Mouse (Mus musculus): ENCODE measurements at regions not wholly inside any gene's neighbourhood (a gene's known extent, or its start where the extent isn't known, plus 50 kb on each side); places are given as distances from the start of the nearest gene placed in this dataset.

DNA sequence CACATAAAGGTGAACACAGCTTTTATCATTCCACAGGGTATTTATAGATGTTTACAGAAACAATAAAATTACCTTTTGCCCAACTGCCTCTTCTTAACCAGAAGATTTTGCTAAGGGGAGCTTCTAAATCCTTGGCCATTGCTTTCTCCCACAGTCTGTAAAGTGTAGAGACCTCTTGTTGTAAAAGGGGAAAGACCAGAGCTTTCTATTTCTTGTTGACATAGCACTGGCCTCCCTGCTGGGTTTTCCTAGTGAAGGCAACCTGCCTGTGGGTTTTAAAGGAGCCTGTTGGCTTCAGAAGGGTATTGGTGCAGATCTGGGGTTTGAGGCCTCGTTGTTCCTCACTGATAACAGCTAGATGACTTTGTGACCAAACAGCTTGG, 381.6 kb downstream of the Lmo4 start:
- intact Hi-C loops (cut with DNase I) = no loop called here
- DNase-seq = no peak

DNA sequence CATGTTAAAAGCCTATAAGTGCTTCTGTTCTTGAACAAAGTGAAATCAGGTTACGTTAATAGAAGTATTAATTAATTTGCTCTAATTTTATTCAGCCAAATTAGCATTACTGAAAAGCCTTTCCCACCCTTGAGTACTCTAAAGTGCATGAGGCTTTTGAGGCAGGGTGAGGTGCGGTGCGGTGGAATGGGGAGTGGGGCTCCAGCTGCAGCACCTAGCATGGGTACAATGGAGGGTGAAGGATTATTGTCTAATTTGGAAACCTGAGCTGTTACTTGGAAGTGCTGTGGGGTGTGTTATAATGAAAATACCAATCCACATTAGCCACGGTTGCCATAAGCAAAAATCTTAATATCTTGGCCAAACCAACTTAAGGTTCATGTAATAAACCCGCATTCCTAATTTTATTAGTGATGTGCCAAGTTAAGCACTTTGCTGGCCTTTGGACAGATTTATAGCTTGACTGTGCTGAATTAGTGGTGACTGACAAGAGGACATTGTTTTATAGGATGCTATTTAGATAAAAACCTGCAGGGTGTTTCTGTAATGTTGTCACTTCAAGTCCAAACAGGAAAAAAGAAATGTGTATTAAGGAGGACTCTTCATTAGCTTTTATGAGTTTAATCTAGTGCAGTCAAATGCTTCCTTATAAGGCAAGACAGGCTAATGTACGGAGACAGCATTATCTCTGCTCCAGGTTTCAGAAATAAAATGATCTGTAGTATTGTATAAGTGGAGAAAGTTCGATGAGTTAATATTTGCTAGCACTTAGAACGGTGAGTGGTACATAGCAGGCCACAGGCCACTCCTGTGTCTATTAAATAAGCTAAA, 382.2 kb downstream of the Lmo4 start:
- no peak for DNase-seq
- intact Hi-C loops (cut with DNase I) = no loop called here

DNA sequence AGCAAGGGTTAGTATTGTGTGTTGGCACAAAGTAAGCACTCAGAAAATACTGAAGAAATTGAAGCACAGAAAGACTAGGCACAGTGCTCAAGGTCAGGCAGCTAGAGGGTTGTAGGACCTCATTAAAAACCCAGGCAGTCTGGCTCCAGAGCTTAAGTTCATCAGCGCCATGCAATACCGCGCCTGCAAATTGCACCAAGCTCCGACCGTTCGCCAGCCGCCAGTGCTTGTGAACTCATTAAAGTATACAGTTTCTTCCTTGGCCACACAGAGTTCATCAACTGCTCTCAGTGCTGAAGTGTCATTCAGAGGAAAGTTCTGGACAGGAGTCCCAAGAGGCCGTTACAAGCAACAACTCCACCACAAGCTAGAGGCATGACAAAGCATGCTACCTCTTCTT, 397.5 kb downstream of the Lmo4 start:
- intact Hi-C loops (cut with DNase I) = no loop called here
- DNase-seq = no peak

DNA sequence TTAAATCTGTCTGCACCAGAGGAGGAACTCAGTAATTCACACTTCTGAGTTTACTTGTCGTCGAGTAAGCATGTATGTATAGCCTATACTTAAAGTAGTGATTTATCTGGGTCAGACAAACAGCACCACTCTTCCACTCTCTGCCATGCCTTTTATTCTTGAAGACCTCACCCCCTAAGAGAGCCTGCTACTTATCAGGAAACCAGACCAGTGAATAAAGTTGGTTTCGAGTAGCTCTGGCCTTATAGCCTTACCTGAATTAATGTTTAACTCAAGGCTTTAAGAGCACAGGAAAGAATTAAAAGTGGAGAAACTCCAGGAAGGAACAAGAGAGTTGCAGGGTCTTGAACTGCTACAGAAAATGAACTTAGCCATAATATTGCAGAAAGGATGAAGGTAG, 398.1 kb downstream of the Lmo4 start:
- intact Hi-C loops (cut with DNase I) = no loop called here

DNA sequence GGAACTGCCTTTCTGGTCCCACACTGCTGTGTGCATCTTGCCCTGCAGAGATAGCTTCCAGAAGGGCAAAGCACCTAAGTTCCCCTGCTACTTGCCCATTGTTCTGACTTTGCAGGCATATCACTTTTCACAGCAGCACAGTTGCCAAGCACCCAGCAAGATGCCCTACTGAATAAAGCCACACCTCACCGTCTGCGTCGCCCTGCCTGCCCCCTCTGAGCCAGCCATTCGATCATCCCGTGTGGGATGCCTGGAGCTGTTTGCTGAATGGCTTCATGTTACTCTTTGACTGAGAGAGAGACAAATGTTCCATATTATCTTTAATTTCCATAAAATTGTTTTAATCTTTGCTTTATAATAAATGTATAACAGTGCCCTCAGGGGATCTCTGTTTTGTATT, 407.2 kb downstream of the Lmo4 start:
- DNase-seq = no peak
- intact Hi-C loops (cut with DNase I) = no loop called here

More for the DNA sequence above, 398.1 kb downstream of the Lmo4 start:
- no peak for DNase-seq

DNA sequence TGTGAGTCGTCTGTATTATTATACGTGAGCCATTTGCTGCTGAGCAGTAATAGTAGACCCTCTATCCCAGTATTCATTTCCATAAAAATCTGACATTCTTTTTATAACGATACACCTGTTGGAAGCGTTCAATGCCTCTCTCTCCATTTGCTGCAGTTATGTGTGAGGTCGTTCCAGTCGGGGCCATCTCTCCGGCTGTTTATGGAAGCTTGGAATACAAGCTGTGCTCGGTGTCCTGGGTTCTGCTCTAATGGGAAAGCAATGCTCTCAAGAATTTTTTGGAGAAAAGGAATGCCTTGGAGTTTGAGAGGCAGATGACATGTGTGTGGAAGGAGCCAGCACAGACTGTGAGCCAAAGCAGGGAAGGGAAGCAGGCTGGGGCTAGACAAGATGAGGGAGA, 414.1 kb downstream of the Lmo4 start:
- intact Hi-C loops (cut with DNase I) = no loop called here
- no peak for DNase-seq

DNA sequence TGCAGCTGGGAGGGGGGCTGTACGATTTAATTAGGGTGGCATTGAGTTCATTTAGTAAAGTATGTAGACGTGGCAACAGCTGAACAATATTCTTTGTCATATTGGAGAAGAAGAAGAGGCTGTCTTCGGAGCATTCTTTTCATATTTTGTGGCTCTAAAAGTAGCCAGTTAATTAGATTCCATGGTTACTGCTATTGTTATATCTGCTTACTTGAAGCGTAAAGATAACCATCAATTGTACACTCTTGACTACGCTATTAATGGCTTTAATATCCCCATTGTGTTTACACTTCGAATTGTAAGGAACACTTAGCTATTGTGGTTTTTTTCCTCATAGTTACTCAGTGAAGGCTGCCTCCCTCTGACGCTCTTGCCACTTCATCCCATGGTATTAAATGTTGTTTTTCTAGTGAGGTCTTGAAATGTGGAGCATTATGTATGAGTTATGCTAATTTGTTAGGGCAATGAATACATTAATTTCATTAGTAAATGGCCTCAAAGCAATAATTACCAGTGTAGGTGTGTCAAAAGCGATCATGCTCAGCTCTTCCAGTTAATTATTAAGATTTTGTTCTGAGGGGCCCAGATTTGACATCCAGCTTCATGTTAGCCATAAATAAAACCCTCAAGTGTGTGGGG, 415.0 kb downstream of the Lmo4 start:
- no peak for DNase-seq
- intact Hi-C loops (cut with DNase I) = no loop called here

DNA sequence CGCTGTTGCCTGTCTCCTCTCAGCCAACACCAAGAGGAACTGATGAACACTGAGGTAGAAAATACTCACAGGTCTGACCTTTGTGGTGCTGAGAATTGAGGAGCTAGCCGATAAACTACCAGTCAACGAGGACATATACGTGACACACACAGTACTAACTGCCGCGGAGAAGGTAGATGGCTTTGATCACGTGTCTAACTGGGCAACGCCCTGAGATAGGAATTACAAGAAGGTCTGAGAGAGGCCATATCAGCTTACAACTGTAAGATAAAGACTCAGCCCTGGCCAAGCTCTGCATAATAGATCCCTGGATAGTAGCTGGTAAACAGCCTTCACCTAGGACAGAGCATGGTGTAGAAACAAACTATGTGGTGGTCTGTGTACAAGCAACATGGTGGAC, 418.1 kb downstream of the Lmo4 start:
- no peak for DNase-seq
- intact Hi-C loops (cut with DNase I) = no loop called here

DNA sequence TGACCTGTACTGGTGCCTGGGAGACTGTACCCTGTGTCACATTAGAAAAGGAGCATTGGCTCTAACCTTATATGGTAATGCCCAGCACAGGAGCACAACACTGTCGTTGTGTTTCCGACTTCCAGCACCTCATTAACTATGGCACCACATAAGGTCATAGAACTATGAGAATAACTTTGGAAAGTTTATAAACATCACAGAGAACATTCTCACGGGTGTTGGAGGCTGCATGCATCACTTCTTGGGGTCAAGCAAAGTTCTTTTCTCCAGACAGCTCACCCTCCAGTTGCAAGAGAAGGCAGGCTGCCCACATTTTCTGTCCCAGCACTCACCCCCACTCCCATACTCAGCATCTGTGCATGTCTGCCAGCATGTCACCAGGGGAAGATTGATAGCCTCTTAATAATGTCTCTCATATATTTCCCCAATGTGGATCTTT, 420.6 kb downstream of the Lmo4 start:
- DNase-seq = no peak
- intact Hi-C loops (cut with DNase I) = no loop called here

DNA sequence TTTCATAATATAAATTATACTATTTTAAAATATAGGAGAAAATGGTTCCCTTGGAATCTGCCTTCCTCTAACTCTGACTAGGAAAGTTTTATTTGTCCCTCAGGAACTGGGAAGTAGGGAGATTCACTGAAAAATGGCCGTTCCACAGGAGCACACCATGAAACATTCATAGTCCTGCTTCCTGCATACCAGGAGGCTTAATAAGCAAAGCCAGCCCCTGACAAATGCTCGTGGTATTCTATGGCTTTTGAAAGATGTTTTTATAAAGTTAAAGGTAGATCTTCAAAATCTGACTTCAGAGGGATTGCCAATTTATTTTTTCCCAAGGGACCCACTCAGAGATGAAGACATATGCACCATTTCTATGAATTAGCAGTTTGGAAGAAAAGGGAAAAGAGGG, 426.9 kb downstream of the Lmo4 start:
- DNase-seq = no peak
- intact Hi-C loops (cut with DNase I) = no loop called here

DNA sequence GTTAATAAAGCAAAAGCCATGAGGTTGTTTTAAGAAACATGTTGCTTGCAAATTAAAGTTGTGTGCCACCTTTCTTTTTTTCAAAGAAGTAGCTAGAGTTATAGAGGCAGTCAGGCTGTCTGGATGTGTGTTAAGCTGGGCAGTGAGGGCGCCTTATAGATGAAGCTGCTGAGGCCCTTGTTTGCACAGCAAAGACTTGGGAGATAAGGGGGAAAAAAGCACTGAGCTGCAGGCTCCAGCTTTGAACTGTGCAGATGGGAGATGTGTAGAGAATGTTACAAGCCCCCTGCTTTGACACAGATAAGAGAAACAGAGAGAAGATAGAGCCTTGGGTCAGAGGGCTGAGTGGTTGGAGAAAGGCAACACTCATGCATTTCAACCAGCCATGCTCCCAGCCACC, 445.7 kb downstream of the Lmo4 start:
- no peak for DNase-seq
- intact Hi-C loops (cut with DNase I) = no loop called here

DNA sequence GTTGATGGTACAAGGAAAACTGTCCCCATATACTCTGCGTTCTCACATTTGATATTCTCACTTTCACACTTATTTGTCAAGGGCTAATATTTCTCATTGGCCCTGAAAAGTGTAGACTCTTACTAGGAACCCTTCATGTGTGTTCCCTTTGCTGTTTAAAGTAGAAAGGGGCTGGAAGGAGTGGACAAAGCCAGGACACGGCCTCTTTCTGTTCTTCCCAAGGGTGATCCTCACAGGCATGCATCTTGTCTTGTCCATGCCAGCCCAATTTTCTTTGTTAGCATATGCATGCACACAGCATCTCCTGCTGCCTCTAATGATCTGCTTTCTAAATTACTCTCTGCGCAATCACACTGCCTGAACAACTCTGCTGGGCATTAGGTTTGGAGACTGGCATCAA, 451.8 kb downstream of the Lmo4 start:
- no peak for DNase-seq
- intact Hi-C loops (cut with DNase I) = no loop called here

DNA sequence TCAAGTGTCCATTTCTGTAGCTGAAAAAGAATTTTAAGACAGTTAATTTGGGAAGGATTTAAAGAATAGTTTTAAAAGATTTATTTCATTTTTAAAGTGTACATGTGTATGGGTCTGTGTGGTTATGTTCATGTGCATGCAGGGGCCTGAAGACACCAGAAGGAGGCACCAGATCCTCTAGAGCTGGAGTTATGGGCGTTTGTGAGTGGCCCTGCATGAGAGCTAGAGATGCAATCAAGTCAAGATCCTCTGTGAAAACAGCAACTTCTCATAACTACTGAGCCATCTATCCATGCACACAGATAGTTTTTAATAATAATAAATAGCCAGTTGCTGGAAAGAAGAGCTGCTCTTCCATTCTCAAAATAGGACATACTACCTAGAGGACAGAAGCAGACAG, 452.4 kb downstream of the Lmo4 start:
- DNase-seq = no peak
- intact Hi-C loops (cut with DNase I) = no loop called here

DNA sequence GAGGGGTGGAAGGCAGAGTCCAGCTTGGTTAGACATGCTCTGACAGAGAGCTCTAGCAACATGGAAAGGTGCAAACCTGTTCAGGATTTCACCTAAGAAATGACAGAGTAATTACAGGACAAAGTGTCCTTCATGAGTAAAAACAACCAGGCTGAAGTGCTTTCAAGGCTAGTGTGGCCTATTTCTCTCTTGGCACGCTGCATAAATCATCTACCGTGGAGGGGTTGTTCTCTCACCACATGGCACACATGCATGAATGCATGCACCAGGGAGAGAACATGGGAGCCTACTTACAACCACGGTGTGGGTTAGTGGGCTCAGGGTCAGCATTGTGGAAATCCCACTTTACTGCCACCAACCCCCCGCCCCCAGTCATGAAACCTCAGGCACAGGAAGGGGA, 454.9 kb downstream of the Lmo4 start:
- intact Hi-C loops (cut with DNase I) = no loop called here
- DNase-seq = no peak

DNA sequence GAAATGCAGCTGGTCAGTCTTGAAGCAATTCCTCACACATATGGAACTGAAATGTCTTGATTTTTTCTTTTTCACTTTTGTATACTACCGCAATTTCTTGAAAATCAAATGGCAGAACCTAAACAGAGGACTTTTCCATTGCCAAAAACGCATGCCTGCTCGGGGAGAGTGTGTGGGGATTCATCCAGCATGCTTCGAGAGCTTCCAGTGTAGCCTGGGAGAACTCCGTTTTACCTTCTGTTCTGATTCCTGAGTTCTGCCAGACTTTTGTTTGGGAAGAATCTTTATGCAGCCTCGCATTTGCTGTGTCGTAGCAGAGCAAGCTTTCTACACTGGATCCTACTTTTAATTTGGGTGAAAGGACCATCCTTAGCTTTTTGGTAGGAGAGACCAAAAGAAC, 461.4 kb downstream of the Lmo4 start:
- intact Hi-C loops (cut with DNase I) = no loop called here
- no peak for DNase-seq

DNA sequence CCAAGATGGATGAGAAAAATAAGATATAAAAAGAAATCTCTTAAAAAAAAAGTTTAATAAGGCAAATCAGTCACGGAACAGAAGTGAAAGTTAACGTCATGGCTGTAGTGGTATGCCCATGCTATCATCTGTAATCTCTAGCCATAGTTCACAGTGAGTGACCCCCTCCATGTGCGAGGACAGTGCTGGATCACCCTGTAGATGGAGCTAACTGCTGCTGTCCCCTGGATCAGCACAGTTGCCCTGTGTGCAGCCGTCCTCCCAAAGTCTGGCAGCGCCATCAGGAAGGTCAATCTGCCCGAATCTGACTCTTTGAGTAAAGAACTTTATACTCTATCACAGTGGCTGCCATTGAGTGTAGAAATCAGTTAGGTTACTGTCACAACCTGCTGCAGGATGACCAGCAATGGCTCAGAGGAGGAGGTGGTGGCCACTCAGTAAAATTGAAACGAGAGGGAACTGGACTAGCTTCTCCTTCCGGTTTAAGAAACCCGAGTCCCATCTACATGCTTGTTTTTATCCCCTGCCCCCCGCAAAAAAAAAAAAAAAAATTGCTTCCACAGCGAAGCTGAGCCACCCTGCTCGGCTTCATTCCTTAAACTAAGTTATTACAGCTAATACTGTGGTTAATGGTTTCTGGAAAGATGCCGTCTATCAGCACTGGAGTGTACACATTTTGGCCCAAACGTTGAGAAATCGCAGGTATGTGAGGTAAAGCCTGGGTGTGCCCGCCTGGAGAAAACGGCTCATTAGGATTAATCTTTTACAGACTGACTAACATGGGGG, 462.0 kb downstream of the Lmo4 start:
- DNase-seq = no peak
- intact Hi-C loops (cut with DNase I) = no loop called here

DNA sequence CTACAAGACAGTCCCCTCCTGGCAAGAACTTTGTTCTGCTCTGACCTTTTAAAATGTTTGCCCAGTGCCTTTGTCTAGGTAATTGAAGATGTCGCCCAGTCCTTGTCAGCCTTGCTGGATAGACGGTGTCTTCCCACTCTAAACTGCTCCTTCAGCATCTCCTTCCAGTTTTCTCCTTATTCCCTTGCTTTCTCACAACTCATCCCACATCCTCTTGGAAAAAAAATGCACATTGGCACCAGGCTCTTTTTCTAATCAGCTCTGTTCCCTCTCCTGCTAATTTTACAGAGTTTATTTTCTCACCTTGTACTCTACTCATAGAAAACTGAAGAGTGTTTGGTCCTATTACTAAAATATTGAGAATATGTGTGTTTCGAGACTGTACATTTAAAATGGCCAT, 466.3 kb downstream of the Lmo4 start:
- intact Hi-C loops (cut with DNase I) = no loop called here
- no peak for DNase-seq

DNA sequence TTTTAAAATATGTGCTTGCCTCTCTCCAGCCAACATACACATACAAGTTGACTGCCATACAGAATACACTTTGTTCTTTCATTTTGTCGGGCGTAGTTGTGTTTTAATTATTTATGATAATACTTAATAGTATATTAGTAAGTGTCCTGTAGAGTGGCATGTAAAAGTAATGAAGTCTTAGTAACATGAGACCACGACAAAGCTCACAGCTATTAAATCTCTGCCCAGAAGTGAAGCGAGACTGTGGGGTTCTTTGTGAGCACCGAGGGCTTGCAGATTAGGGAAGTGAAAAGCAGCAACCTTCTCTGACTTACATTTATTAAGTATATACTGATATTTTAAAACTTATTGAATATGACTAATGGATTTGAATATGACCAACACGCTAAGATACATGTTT, 467.2 kb downstream of the Lmo4 start:
- intact Hi-C loops (cut with DNase I) = no loop called here
- DNase-seq = no peak

DNA sequence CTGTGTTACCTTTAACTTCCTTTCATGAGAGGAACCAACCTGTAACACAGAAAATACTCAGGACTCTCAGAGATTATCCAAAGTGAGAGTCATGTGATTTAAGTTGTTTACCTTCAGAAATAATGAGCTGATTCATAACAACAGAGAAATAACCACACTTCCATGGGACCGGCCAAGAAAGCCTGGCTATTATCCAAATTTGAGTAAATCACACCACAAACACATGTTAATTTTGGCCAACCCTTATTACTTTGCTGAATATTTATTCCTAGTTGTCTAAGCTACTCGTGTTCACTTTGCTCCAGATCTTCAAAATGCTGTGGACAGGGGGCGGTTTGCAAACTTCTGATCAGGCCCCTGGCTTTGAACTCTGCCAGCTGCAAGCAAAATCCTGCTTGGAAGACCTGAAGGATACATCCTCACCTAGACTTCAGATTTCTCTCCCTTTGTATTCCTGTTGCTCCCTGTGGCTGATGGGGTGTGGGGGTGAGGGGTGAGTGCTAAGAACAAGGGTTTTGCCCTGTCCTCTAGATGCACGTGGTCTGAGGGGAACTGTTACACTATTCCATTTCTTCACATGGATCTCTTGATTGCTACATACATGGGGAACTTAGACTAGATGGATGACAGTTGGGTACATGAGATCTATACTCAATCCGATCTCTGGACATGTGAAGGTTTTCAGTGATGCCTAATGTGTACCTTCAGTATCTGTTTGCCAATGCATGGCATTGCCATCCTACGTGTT, 468.2 kb downstream of the Lmo4 start:
- peak in 1 of 2 experiments; percentile 25 for DNase-seq
- intact Hi-C loops (cut with DNase I) = no loop called here

DNA sequence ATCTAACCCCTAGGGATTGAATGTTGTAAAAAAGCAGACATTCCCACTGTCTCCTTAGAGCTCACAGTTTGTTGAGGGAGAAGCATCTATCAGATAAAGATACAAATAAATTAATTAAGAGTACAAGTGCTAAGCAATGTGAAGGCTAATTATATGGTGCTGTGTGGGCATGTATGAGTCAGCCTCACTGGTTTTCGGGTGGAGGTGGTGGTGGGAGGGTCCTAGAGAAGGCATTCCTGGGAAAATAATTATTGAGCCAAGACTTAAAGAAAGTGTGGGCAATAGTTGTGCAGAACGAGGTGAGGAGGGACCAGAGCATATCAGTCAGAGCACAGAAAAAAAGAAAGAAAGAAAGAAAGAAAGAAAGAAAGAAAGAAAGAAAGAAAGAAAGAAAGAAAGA, 470.2 kb downstream of the Lmo4 start:
- intact Hi-C loops (cut with DNase I) = no loop called here
- no peak for DNase-seq

Data from heart, postnatal 10 days (tissue).